Mouse (Mus musculus): ENCODE measurements around the gene Antxr1. TPM values are rescaled to one million over a fixed set of nuclear protein-coding genes. Genes with fewer than 3 reads are reported as not detected.

Antxr1 gene
- total RNA-seq, 2 experiments from 2014 or later: 8.6 to 9.5 TPM

DNA sequence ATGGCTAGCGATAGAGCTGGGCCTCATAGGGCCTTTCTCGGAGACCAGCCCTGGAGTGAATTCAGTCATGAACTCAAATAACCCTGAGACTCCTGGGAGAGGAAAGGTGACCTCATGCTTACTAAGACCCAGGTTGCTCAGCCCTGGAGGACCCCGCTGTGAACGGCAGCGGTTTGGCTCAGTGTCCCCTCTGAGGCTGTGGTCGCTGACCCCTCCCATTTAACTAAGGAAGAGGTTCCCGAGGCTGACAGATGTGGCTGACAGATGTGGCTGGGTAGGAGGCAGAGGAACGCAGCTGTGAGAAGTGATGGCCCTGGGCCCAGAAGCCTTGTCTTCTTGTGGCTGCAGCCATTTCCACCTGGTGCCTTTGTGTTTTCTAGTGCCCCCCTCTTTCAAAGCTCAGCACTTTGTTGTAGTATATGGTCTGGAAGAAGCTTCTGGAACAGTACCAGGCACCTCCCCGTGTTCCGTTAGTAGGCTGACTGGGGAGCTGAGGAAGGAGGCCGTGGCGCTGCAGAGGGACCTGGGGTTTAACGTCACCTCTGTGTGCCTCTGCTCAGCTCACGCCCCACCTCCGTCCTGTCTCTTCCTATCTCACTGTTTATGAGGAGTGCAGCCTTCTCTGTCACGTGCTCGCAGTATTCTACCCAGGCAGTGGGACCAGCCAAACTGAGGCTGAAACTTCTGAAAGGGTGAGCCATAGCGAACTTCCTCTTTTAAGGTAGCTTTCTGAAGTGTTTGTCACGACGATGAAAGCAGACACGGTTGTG lies 183.0 kb downstream of the Antxr1 start:
- peak in 1 of 2 experiments; percentile 41 for DNase-seq
- intact Hi-C loops (cut with DNase I): no loop called here

DNA sequence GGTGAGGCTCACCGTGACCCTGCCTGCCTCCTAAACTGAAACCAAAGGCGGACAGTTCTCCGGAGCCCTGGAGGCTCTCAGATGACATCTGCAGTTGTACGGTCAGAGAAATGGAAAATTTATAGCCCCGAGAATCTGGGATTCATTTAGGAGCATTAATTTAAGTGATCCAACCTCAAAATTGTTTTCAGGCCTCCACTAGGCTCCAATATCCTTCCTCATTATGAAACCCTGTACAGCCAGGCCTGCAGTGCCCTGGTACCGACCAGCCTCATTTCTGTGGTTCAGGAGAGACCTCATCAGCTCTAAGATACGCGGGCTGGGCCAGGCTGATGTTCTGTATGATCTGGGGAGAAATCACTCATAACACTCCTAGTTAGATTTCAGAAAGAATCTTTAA lies 184.2 kb downstream of the Antxr1 start:
- DNase-seq: no peak
- intact Hi-C loops (cut with DNase I): no loop called here

DNA sequence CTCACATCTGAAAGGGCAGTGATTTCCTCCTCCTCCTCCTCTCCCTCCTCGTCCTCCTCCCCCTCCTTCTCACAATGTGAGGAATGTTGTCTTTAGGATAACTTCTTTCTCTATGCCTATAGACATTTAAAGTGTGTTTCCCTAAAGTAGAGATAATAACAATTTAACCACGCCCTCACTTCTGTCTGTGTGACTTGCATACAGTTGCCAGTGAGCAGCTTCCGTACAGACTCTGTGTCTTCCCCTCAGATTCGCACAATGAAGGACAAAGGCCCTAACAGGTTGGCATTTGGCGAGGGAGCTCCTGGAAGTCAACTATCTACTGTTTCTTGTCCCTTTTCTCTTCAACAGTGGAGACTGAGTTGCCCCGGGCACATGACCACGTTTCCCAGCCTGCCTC lies 185.2 kb downstream of the Antxr1 start:
- no peak for DNase-seq
- intact Hi-C loops (cut with DNase I): no loop called here

DNA sequence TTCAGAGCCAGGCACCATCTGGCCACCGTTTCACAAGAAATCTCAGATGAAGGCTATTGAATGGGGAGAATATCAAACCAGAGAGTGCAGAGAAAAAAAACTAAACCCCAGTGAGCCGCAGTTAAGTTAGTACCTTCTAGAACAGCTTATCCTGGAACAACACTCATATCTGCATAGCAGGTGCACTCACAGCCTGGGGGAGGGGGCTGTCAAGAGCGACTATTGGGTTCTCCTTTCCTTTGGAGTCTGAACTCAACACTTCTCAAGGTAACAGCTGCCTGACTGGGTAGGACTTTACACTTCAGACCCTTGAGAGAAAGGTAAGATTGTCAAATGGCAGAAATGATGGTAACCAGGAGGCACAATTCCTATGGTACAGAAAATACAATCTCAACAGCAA lies 187.7 kb downstream of the Antxr1 start:
- no peak for DNase-seq
- intact Hi-C loops (cut with DNase I): no loop called here

DNA sequence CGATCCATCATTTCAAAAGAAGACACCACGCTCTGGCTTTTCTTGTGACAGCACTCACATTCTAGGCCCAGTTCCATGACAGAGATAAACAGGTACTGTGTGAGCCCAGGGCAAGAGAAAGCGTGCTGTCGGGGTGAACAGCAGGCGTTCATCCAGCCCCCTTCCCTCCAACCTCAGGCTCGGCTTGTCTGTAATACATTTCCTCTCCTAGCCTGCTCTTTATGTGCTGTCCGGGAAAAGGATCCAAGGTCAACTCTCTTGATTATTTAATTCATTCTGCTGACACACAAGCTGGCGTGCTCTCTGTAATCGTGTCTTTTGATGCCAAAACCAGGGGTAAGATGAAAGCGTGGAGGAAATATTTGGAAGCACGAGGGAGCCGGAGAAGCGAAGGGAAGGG lies 192.0 kb downstream of the Antxr1 start:
- DNase-seq: no peak
- intact Hi-C loops (cut with DNase I): no loop called here

DNA sequence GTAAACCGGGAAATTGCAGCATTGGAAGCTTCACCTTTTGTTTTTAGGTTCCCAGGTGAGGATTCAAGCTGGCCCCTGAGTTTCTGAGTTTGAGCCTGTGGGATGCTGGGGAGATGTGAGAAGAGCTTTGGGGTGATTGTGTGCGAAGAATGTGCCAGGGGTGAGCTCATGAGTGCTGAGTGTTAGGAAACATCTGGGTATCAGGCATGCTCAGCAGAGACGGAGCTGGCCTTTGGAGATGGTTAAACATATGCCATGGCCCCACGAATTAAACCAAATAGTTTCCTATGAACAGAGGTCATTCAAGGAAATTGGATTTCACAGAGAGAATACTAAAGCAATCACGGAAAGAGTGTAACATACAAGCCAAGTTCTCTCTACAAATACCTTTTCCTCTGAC lies 193.4 kb downstream of the Antxr1 start:
- intact Hi-C loops (cut with DNase I): no loop called here
- DNase-seq: no peak

DNA sequence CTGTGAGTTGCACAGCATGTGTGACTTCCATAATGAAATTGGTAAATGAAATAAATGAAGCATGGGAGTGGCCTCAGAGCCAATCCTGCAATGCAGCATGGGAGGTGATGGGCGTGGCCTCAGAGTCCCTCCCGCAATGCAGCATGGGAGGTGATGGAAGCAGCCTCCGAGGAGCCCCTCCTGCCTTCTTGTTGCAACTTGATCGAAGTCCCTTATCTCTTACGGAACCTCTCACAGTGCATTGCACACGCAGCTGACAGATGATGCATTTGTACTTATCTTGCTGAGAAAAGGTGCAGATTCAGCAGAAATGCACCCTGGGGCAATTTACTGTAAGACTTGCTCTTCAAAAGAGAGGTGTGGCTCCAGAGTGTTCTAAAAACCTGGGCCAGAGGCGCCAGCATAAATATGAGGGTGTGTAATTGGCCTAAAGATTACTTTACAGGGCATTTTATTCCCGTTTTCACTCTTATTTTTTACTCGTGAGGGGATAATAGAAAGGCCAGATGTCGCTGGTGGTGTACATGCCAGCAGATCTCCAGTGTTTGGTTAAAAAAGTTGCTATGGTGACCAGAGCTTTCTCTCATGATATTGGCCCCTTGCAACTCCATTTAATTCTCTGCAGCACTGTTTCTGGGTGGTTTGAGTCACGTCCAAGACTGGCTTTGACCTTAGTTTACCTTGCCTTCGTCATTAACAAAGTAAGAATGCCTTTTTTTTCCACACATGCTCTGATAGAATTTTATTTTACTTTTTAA lies 195.6 kb downstream of the Antxr1 start:
- peak in 1 of 2 experiments; percentile 22 for DNase-seq
- intact Hi-C loops (cut with DNase I): no loop called here

DNA sequence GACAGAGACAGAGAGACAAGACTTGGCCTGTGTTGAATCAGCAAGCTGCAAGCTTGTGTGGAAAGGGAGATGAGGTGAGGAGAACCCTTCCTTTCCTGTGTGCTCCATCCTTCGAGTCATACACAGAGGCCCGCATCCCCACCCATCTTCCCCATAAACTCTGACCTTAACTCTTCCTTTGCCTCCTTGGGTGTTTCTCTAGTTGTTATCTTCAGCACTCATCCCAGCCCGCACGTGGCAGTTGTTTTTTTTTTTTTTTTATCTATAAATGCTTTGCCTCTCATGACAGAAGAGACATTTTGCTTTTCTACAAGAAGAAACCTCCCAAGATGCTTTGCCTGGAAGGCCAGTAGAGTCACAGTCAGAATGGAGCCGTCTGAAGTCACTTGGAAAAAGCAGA lies 197.1 kb downstream of the Antxr1 start:
- intact Hi-C loops (cut with DNase I): no loop called here
- no peak for DNase-seq

DNA sequence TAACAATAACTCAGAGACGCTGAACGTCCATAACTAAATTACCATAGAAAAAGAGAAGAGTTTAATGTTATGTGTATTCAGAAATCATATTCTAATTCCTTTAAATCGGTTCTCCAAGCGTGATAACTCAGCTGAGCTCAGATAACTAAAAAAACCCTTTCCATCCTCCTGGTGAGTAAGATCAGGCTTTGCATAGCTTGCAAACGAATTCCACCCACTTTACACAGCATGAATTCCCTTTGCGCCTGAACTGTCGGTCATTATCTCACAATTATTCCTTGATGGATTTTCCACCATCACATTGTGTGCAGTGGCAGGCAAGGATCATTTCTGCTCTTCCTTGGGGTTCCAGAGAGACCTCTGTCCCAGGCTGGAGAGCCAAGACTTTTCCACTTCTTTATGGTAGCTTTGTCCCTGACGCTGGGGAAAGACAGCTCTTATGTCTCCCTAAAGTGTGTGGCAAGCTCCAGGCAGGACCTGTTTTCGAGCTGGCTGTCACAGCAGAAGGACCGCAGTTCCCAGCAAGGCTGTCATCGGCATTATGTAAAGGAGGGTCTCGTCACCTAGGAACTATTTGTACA lies 201.6 kb downstream of the Antxr1 start:
- DNase-seq: no peak
- intact Hi-C loops (cut with DNase I): no loop called here

DNA sequence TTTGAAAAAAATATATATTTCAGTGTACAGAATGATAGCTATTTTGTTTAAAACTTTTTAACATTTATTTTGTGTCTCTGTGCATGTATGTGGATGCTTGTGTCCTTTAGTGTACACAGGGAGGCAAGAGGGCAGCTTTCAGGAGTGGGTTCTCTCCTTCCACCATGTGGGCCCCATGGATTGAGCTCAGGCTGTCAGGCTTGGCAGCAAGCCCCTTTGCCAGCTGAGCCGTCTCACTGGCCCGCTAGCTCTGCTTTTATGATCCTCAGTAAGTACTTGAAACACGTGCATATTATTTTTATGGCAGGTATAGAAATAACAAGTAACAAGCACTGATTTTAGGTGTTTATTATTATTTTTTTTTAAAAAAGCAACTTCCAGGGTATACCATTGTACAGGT lies 202.1 kb downstream of the Antxr1 start:
- intact Hi-C loops (cut with DNase I): no loop called here
- DNase-seq: no peak

DNA sequence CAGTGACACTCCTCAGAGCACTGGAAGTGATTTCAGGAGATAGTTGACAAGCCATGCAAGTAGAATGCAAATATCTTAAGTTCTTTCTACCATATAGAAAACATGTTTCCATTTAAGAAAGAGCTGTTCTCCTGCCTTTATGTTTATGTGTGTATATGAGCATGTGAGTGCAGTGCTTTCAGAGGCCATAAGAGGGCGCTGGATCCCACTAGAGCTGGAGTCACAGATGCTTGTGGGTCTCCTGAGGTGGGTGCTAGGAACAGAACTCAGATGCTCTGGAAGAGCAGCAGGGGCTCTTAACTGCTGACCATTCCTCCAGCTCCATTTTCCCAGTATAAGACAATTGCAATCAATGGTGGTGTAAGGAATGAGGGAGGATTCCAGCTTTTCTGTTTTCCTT lies 204.5 kb downstream of the Antxr1 start:
- DNase-seq: no peak
- intact Hi-C loops (cut with DNase I): no loop called here

DNA sequence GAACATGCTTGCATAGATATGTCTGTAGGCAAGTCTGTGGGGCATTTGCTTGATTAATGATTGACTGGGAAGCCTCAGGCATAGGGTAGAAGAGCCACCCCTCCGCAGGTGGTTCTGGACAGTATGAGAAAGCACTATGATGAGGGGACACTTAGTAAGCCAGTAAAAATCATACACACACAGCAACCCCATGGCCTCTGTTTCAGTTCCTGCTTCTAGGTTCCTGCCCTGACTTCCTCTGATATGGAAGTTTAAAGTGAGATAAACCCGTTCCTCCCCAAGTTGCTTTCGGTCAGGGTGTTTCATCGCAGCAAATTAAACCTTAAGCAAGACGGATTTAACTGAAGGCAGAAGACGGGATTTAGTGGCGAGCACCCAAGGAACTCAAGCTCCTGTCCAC lies 205.0 kb downstream of the Antxr1 start:
- intact Hi-C loops (cut with DNase I): no loop called here
- no peak for DNase-seq

DNA sequence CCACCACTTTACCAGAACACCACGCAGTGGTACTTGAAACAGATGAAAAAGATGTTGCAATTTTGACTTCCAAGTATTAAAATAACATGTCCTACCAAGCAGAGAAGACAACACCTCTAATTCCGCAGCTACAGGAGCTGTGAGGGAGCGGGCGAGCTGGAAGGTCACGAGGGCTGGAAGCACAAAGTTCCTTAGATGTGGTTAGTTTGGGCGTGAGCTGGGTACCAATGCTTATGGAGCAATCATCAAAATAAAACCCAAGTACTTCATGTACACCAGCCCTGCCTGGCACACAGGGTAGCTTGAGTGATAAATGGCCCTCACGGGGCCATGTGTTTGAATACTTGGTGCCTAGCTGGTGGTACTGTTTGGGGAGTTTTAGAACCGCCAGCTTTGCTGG lies 205.8 kb downstream of the Antxr1 start:
- intact Hi-C loops (cut with DNase I): no loop called here
- DNase-seq: no peak

DNA sequence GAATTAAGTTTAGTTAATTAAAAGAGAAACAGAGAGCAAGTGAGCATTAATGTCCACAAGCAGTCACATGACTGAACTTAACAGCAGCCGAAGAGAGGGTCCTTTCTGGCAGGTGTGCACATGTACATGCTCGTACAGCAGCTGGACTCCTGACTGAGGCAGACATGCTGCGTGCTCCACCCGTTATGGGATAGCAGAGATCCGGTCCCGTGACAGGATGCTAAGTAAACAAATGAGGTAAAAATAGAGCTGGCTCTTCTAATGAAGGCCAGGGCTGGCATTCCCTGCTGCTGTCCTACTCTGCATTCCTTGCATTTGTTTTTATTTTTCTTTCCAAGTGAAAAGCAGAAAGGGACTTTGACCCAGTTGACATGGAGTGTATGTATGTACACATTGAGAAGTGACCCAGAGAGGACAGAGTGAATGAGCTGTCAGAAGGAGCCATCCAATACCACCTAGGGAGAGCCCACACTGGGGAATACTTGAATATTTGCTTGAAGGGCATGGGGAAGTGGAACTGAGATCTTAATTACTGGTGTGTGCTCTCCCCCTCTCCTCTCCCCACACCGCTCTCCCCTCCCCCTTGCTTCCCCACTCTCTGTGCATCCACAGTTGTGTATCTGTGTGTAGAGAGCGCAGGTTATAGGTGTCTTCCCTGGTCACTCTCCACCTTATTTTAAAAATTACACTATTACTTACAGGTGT lies 208.4 kb downstream of the Antxr1 start:
- intact Hi-C loops (cut with DNase I): no loop called here
- DNase-seq: no peak

DNA sequence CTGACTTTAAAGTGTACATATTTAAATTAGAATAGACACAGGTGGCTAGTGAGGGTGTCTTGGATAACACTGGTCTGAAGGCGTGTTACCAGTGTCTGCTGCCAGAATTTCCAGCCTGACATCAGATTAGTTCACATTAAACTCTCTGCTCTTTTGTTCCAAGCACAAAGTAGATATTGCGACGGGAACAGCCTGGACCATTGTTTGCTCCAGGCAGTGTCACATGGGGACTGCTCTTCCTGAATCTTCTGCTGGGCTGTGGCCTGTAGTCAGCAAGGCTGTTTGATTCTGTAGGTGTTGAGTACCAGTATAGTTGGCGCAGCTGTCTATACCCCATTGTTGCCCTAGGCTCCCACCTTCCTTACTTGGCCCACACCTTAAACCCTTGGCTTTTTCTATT lies 211.6 kb downstream of the Antxr1 start:
- intact Hi-C loops (cut with DNase I): no loop called here
- no peak for DNase-seq

DNA sequence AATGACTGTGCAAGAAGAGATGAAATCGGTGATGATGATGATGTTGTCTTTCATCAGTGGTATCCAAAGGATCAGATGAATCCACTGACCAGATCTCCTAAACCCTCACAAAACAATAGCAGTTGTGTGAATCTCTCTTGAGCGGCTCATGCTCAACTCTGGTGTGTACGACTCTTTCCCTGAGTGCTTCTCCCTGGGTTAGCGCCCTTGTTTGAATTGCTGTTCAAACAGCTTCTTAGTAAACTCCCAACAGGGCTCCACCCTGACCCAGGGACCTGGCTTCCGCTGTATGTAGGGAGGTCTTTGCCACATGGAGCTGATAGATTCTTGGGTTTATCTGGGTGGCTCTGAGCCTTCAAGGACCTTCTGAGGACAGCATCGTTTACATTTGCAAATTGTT lies 212.2 kb downstream of the Antxr1 start:
- DNase-seq: no peak
- intact Hi-C loops (cut with DNase I): no loop called here

DNA sequence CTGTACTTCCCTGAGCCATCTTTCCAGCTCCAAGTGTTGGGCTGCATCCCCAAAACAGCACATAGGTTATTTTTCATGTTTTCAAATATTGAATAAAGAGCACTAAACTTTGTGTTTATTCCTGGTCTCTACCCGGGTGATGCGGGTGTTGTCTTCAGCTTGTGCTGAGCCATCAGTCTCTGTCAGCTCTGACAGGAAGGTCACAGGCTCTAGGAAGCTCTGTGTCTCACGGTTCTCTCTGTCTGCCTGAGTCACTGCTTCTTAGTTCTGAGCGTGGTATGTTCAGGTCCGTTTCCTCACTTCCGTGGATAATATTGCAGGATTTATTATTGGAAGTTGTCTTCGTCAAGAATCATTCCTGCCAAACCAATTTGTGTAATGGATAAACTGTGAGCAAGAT lies 213.7 kb downstream of the Antxr1 start:
- intact Hi-C loops (cut with DNase I): no loop called here
- DNase-seq: no peak

DNA sequence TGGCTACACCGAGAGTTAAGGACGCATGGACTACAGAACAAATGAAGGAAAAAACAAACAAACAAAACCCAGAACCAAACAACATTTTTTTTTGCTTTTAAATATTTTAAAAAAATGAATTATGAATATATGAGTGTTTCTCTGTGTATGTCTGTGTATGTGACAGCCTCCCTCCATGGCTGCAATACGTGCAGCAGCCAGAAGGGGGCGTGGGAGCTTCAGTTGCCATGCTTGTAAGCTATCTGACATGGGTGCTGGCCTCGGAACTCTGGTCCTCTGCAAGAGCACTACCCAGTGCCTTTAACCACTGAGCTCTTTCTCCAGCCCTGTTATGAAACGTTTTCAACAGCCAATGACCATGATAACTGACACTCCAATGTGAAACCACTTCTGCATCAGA lies 215.0 kb downstream of the Antxr1 start:
- DNase-seq: no peak
- intact Hi-C loops (cut with DNase I): no loop called here

DNA sequence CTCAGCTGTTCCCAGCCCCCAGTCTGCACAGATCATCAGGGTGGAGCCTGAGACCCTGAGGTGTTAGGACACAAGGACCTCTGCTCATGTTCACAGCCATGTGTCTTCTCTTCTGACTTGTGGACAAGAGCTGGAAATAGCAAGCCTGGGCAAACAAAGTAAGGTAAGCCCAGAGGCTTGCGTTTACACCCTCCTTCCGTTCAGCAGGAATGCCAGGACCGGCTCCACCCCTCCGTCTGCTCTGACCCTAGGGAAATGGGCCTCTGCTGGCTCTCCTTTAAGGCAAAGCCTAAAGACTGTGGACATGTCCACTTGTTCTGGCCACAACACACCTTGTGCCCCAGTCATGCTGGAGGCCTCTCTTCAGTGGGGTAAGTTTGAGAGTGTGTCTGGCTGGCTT lies 215.6 kb downstream of the Antxr1 start:
- intact Hi-C loops (cut with DNase I): no loop called here

DNA sequence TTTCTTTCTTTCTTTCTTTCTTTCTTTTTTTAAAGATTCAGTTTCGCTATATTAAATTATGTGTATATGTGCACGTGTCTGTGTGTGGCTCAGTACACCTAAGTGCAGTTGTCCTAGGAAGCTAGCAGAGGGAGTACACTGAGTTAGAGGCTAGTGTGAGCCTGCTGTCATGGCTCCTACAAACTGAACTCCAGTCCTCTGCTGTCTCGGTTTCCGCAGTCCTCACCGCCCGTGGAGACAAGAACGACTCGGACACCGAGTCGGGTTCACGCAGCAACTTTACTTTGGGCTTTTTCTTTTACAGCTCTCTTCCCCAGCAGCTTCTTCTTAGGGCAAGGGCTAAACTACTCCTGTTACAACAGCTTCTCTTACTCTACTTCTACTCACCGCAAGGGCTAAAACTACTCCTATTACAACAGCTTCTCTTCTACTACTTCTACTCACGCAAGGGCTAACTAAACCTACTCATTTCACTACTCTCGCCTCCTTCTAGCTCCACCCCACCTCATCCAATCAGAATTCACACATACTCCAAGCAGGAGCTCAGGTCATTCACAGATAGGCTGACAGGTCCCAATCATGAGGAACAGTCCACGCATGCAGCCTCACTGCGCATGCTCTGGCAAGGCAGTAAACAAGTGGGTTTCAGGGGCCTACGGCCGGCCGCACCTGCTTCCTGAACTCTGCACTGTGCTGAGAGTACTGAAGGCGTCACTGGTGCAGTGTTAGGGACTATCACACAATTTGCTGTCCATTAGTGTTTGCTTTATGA lies 216.4 kb downstream of the Antxr1 start:
- intact Hi-C loops (cut with DNase I): no loop called here
- no peak for DNase-seq

More for the DNA sequence above, 215.6 kb downstream of the Antxr1 start:
- DNase-seq: no peak
